Mouse (Mus musculus) forebrain, embryonic 11.5 days (tissue): ENCODE results near the gene Trpt1. TPM values are rescaled to one million over a fixed set of nuclear protein-coding genes. Genes with fewer than 3 reads are reported as not detected.

Experiments used
- ATAC-seq: fragments of 200-750 bp; cut with Nextera tagmentation; replicated peaks from 2 replicates; pipeline ENCODE4 v1.8.0; 2017; ENCODE audit warnings: moderate TSS enrichment; ENCODE audit not compliant: low FRiP score
- DNase-seq: peaks from one replicate; pipeline ENCODE4 v3.0.0-alpha.2; 2017; ENCODE audit warnings: low spot score
- H3K27ac ChIP-seq: fragments of 300-500 bp; sonication (generic); 2 replicates; pipeline ENCODE4 v1.5.1; 2014; ENCODE audit warnings: low read depth, low read length
- H3K27me3 ChIP-seq: fragments of 300-500 bp; sonication (generic); 2 replicates; pipeline ENCODE4 v1.6.1; 2014; ENCODE audit warnings: mild to moderate bottlenecking, low read length, mixed read lengths; ENCODE audit not compliant: control insufficient read depth, insufficient read depth
- H3K36me3 ChIP-seq: fragments of 300-500 bp; sonication (generic); 2 replicates; pipeline ENCODE4 v1.6.1; 2014; ENCODE audit warnings: mild to moderate bottlenecking, low read length, moderate library complexity, mixed read lengths; ENCODE audit not compliant: control insufficient read depth, insufficient read depth
- H3K4me1 ChIP-seq: fragments of 300-500 bp; sonication (generic); replicated peaks from 2 replicates; pipeline ENCODE4 v1.6.1; 2014; ENCODE audit warnings: low read length, mixed read lengths; ENCODE audit not compliant: control insufficient read depth, insufficient read depth
- H3K4me2 ChIP-seq: fragments of 300-500 bp; sonication (generic); 2 replicates; pipeline ENCODE4 v1.6.1; 2014; ENCODE audit warnings: low read depth, mild to moderate bottlenecking, low read length, moderate library complexity, mixed read lengths; ENCODE audit not compliant: severe bottlenecking
- H3K4me3 ChIP-seq: fragments of 300-500 bp; sonication (generic); 2 replicates; pipeline ENCODE4 v1.5.1; 2014; ENCODE audit warnings: low read depth, low read length
- H3K9ac ChIP-seq: fragments of 300-500 bp; sonication (generic); 2 replicates; pipeline ENCODE4 v1.6.1; 2014; ENCODE audit warnings: low read length
- H3K9me3 ChIP-seq: fragments of 300-500 bp; sonication (generic); 2 replicates; pipeline ENCODE4 v1.6.1; 2016; ENCODE audit warnings: low read length, mixed read lengths; ENCODE audit not compliant: control insufficient read depth
- WGBS: fragments of 180-500 bp; shearing (Covaris S2); extraction: QIAGEN DNeasy Blood & Tissue Kit; methylation state at CpG from one replicate; pipeline ENCODE4 v1.1.7; 2014; 5-methylcytosine and 5-hydroxymethylcytosine counted together
- polyA plus RNA-seq: library from polyadenylated mRNA; unstranded; fragments of >200 nt; fragmentation: Nextera tagmentation; extraction: Ambion mirVana; gene quantifications from 2 replicates; pipeline ENCODE4 v1.2.1, GENCODE M21; 2014

Trpt1 gene
- polyA plus RNA-seq, 1 experiment from 2014 or later = 14.9 TPM

GRCm38 (mm10) chr19:7040637-7041130 is 44.8 kb downstream of the Trpt1 start:
- H3K4me3 ChIP-seq = peak overlapping the region; percentile 36
- peak overlapping the region; percentile 78 for H3K27ac ChIP-seq
- ATAC-seq (no peak), DNase-seq (no peak)
- no peaks in the 10 kb centered on the region for H3K27me3 ChIP-seq
- peaks cover 4% of the 10 kb centered on the region for H3K4me1 ChIP-seq
- WGBS = 30% methylated on average over 13 of the region's 13 CpGs
- H3K36me3 ChIP-seq = no peaks in the 10 kb centered on the region; the same call in 1 of the 2 replicates
- H3K9ac ChIP-seq = peak overlapping the region; percentile 68
- no peaks in the 10 kb centered on the region for H3K9me3 ChIP-seq
- H3K4me2 ChIP-seq = peak overlapping the region; percentile 58

- H3K4me3 ChIP-seq = no peak overlapping the region
- DNase-seq (no peak), ATAC-seq (no peak)
- no peak overlapping the region for H3K27ac ChIP-seq
- peaks cover 4% of the 10 kb centered on the region for H3K4me1 ChIP-seq
- no peak overlapping the region; the same call in 1 of the 2 replicates for H3K9ac ChIP-seq
- H3K9me3 ChIP-seq = no peaks in the 10 kb centered on the region
- H3K4me2 ChIP-seq = no peak overlapping the region
- WGBS = 86% methylated on average over 2 of the region's 2 CpGs
- no peaks in the 10 kb centered on the region for H3K27me3 ChIP-seq
- no peaks in the 10 kb centered on the region for H3K36me3 ChIP-seq
Measured at GRCm38 (mm10) chr19:7041171-7041570, 45.2 kb downstream of the Trpt1 start.

- ATAC-seq (no peak), DNase-seq (no peak)
- H3K36me3 ChIP-seq = no peaks in the 10 kb centered on the region
- no peak overlapping the region for H3K27ac ChIP-seq
- WGBS = 77% methylated on average over 4 of the region's 4 CpGs
- H3K4me1 ChIP-seq = no peaks in the 10 kb centered on the region
- no peak overlapping the region for H3K4me2 ChIP-seq
- H3K27me3 ChIP-seq = no peaks in the 10 kb centered on the region
- H3K4me3 ChIP-seq = no peak overlapping the region
- no peaks in the 10 kb centered on the region for H3K9me3 ChIP-seq
- H3K9ac ChIP-seq = no peak overlapping the region
Measured at GRCm38 (mm10) chr19:7044279-7044678, 48.3 kb downstream of the Trpt1 start.

- WGBS = 31% methylated on average over 4 of the region's 4 CpGs
- ATAC-seq = no peak
- H3K4me2 ChIP-seq = no peak overlapping the region
- H3K9ac ChIP-seq = no peak overlapping the region
- DNase-seq = no peak
- no peaks in the 10 kb centered on the region for H3K27me3 ChIP-seq
- H3K36me3 ChIP-seq = no peaks in the 10 kb centered on the region
- no peaks in the 10 kb centered on the region for H3K4me1 ChIP-seq
- H3K27ac ChIP-seq = no peak overlapping the region
- no peaks in the 10 kb centered on the region for H3K9me3 ChIP-seq
- H3K4me3 ChIP-seq = no peak overlapping the region
Measured at GRCm38 (mm10) chr19:7044706-7045105, 48.8 kb downstream of the Trpt1 start.

Other genes with a start within 250 kb of the Trpt1 start
- 6.0 and 7.2 TPM in 2 replicates for gene Rps6ka4, start 155.5 kb upstream of the Trpt1 start, polyA plus RNA-seq
- gene Ccdc88b, start 137.9 kb upstream of the Trpt1 start, polyA plus RNA-seq = 0.56 and 0.80 TPM in 2 replicates
- gene Trmt112, start 86.4 kb upstream of the Trpt1 start, polyA plus RNA-seq = 144 and 152 TPM in 2 replicates
- gene Prdx5, start 86.0 kb upstream of the Trpt1 start, polyA plus RNA-seq = 105 and 106 TPM in 2 replicates
- gene Esrra, start 74.3 kb upstream of the Trpt1 start, polyA plus RNA-seq = 5.4 TPM in 2 replicates
- not detected in 2 replicates for gene Catsperz, start 70.8 kb upstream of the Trpt1 start, polyA plus RNA-seq
- not detected in 2 replicates for gene Kcnk4, start 61.6 kb upstream of the Trpt1 start, polyA plus RNA-seq
- gene Bad, start 54.3 kb upstream of the Trpt1 start, polyA plus RNA-seq = 56.6 and 57.0 TPM in 2 replicates
- 32.7 and 34.3 TPM in 2 replicates for gene Gpr137, start 53.7 kb upstream of the Trpt1 start, polyA plus RNA-seq
- gene Ppp1r14b, start 21.2 kb upstream of the Trpt1 start, polyA plus RNA-seq = 305 and 329 TPM in 2 replicates
- gene Plcb3, start 19.7 kb upstream of the Trpt1 start, polyA plus RNA-seq = 21.2 and 24.1 TPM in 2 replicates
- gene Fkbp2, start 15.6 kb upstream of the Trpt1 start, polyA plus RNA-seq = 65.4 and 80.7 TPM in 2 replicates
- 29.5 and 32.7 TPM in 2 replicates for gene Vegfb, start 8.5 kb upstream of the Trpt1 start, polyA plus RNA-seq
- gene Dnajc4, start 3.6 kb upstream of the Trpt1 start, polyA plus RNA-seq = 14.5 and 18.8 TPM in 2 replicates
- 13.5 and 14.6 TPM in 2 replicates for gene Nudt22, start within 50 bp of the Trpt1 start, polyA plus RNA-seq
- 8.0 and 8.5 TPM in 2 replicates for gene Fermt3, start 23.3 kb downstream of the Trpt1 start, polyA plus RNA-seq
- gene Stip1, start 43.8 kb downstream of the Trpt1 start, polyA plus RNA-seq = 428 and 444 TPM in 2 replicates
- gene Macrod1, start 60.7 kb downstream of the Trpt1 start, polyA plus RNA-seq = 3.6 and 4.0 TPM in 2 replicates
- gene Flrt1, start 109.6 kb downstream of the Trpt1 start, polyA plus RNA-seq = 7.7 and 9.0 TPM in 2 replicates
- gene Otub1, start 210.2 kb downstream of the Trpt1 start, polyA plus RNA-seq = 238 and 256 TPM in 2 replicates
- gene Cox8a, start 221.5 kb downstream of the Trpt1 start, polyA plus RNA-seq = 678 and 706 TPM in 2 replicates
- gene Naa40, start 245.1 kb downstream of the Trpt1 start, polyA plus RNA-seq = 106 and 107 TPM in 2 replicates